Mouse (Mus musculus) liver, embryonic 13.5 days (tissue): Measurements from ENCODE around the gene St3gal5. TPM values are rescaled to one million over a fixed set of nuclear protein-coding genes. Genes with fewer than 3 reads are reported as not detected.

Experiments used
- ATAC-seq: fragments of 200-750 bp; cut with Nextera tagmentation; 2 replicates; pipeline ENCODE4 v1.8.0; 2017; ENCODE audit warnings: low read depth, mild to moderate bottlenecking, moderate number of reproducible peaks, moderate library complexity
- DNase-seq: peaks from one replicate; pipeline ENCODE4 v3.0.0; 2022
- H3K27ac ChIP-seq: fragments of 300-500 bp; sonication (generic); 2 replicates; pipeline ENCODE4 v1.5.1; 2015; ENCODE audit warnings: moderate library complexity, mild to moderate bottlenecking, inconsistent platforms
- H3K27me3 ChIP-seq: fragments of 300-500 bp; sonication (generic); 2 replicates; pipeline ENCODE4 v1.6.1; 2015; ENCODE audit warnings: mild to moderate bottlenecking, inconsistent platforms
- H3K36me3 ChIP-seq: fragments of 300-500 bp; sonication (generic); 2 replicates; pipeline ENCODE4 v1.6.1; 2015; ENCODE audit warnings: mild to moderate bottlenecking, inconsistent platforms
- H3K4me1 ChIP-seq: fragments of 300-500 bp; sonication (generic); replicated peaks from 2 replicates; pipeline ENCODE4 v1.6.1; 2015; ENCODE audit warnings: inconsistent platforms
- H3K4me2 ChIP-seq: fragments of 300-500 bp; sonication (generic); 2 replicates; pipeline ENCODE4 v1.6.1; 2015; ENCODE audit warnings: inconsistent platforms, mild to moderate bottlenecking, moderate library complexity
- H3K4me3 ChIP-seq: fragments of 300-500 bp; sonication (generic); replicated peaks from 2 replicates; pipeline ENCODE4 v1.5.1; 2015; ENCODE audit warnings: mild to moderate bottlenecking, inconsistent platforms
- H3K9ac ChIP-seq: fragments of 300-500 bp; sonication (generic); 2 replicates; pipeline ENCODE4 v1.6.1; 2015; ENCODE audit warnings: mild to moderate bottlenecking, inconsistent platforms
- H3K9me3 ChIP-seq: fragments of 300-500 bp; sonication (generic); replicated peaks from 2 replicates; pipeline ENCODE4 v1.6.1; 2016; ENCODE audit warnings: inconsistent platforms
- WGBS: fragments of 180-500 bp; shearing (Covaris S2); methylation state at CpG from one replicate; pipeline ENCODE4 v1.1.7; 2015; ENCODE audit not compliant: insufficient replicate concordance; 5-methylcytosine and 5-hydroxymethylcytosine counted together
- polyA plus RNA-seq: library from polyadenylated mRNA; unstranded; fragments of >200 nt; fragmentation: Nextera tagmentation; extraction: Ambion mirVana; gene quantifications from 2 replicates; pipeline ENCODE4 v1.2.1, GENCODE M21; 2015

The St3gal5 gene
- polyA plus RNA-seq, 1 experiment from 2014 or later = 179 TPM

DNA sequence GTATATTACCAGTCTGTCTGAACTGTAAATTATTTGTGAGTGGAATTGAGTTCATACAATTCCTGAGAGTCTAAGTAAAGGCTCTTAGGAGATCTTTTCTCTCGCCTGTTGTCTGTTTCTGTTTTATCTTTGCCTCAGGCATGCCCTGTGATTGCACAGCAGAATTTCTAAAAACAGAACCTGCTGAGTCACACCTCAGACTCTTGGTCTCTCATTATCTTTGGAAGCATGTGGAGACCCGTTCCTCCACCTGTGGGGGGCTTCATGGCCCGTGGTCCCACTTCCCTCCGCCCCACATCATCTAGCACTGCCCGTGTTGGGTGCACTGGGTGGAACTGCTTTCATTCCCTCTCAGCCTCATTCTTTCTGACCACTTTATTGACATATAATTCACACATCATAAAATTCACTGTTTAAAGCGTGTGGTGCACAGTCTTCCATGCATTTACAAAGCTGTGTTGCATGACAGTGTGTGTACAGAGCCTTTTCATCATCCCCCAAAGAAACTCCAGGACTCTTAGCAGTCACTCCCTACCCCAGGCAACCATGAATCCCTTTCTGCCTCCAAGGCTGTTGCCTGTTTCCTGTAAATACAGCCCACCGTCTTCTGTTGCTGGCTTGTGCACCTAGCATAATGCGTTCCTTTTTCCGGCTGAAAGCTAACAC lies 37.6 kb downstream of the St3gal5 start:
- WGBS = 37% methylated on average over 9 of the region's 9 CpGs
- peaks cover 82% of the 10 kb centered on the region for H3K36me3 ChIP-seq
- DNase-seq (peak; percentile 72), ATAC-seq (peak; percentile 79)
- H3K4me3 ChIP-seq = peak overlapping the region; percentile 16; the same call in 1 of the 2 replicates
- peak overlapping the region; percentile 59 for H3K9ac ChIP-seq
- peak overlapping the region; percentile 52 for H3K4me2 ChIP-seq
- peak overlapping the region; percentile 91 for H3K27ac ChIP-seq
- H3K27me3 ChIP-seq = no peaks in the 10 kb centered on the region
- no peaks in the 10 kb centered on the region for H3K9me3 ChIP-seq
- H3K4me1 ChIP-seq = peaks cover 61% of the 10 kb centered on the region

DNA sequence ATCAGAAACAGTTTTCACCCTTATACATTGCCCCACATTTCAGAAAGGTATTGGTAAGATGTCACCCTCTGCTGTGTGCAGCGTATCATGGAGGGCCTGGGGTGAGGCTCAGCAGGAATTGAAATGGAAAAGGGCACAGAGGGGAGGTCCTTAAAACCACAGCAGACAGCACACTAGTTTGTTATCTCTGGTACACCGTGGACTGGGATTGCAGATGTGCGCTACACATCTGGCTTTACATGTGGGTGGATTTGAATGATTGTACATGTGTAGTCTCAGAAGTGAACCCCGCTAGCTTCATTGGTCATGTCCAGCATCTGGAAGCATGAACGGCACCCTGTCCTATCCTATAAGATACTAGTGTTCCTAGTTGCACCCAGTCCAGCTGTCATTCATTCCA lies 38.6 kb downstream of the St3gal5 start:
- H3K36me3 ChIP-seq = peaks cover 82% of the 10 kb centered on the region
- H3K4me1 ChIP-seq = peaks cover 72% of the 10 kb centered on the region
- DNase-seq (peak; percentile 35), ATAC-seq (peak; percentile 61)
- 0 out of 2 replicates have a peak overlapping the region, but pooled peaks have one; percentile 52 for H3K4me2 ChIP-seq
- H3K9ac ChIP-seq = peak overlapping the region; percentile 59
- H3K4me3 ChIP-seq = no peak overlapping the region
- no peaks in the 10 kb centered on the region for H3K9me3 ChIP-seq
- WGBS = 52% methylated on average over 5 of the region's 5 CpGs
- no peaks in the 10 kb centered on the region for H3K27me3 ChIP-seq
- H3K27ac ChIP-seq = peak overlapping the region; percentile 91

DNA sequence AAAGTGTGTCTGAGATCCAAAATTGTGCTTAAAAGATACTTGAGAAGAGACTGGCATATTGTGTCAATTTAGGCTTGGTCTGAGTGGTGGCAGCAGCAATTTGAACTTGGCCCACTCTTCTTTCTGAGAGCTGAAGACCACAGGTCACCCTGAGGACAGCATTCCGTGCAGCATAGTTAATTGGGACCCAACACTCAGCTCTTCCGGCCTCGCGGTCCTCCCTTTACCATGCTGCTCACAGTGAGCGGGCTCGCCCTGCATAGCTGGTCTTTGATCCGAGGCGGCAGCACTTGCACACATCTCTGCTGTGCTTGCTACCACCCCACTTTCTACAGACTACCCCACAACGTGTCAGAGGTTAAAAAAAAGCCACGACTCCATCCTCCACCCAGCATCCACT lies 39.2 kb downstream of the St3gal5 start:
- ATAC-seq = no peak
- Histone ChIP-seq H3K9me3 (no peaks in the 10 kb centered on the region), H3K4me2 (no peak overlapping the region), H3K4me3 (no peak overlapping the region), H3K4me1 (peaks cover 74% of the 10 kb centered on the region), H3K27ac (peak overlapping the region; percentile 91), H3K27me3 (no peaks in the 10 kb centered on the region), H3K36me3 (peaks cover 82% of the 10 kb centered on the region), H3K9ac (no peak overlapping the region)
- no peak for DNase-seq
- 82% methylated on average over 10 of the region's 10 CpGs for WGBS

DNA sequence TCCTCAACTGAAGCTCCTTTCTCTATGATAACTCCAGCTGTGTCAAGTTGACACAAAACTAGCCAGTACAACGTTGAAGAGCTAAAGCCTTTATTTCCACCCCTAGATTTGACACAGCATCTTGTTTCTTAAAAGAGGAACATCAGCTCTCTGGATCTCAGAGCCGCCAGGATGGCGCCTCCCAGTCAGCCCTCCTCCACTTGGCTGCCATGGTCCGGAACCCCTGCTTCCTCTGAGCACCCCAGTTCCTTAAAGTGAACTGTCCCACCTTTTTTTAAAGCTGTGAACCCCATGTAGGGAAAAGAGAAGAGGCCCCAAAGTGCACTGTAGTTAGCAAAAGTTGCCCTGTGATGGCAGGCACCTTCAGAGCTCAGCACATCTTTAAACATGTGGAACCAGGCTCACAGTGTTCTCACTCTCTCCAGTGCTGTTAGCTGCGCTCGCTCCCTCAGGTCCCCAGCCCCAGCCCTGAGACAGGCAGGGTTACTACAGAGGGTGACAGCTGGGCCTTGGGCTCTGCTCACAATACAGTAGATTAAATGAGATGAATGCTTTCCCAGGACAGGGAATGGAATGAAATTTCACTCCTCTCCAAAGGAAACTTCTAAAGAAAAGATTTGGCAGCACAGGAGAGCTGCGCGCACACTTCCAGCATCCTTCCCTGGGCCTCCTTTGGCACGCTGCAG lies 42.3 kb downstream of the St3gal5 start:
- Histone ChIP-seq H3K36me3 (peaks cover 82% of the 10 kb centered on the region), H3K4me2 (no peak overlapping the region)

DNA sequence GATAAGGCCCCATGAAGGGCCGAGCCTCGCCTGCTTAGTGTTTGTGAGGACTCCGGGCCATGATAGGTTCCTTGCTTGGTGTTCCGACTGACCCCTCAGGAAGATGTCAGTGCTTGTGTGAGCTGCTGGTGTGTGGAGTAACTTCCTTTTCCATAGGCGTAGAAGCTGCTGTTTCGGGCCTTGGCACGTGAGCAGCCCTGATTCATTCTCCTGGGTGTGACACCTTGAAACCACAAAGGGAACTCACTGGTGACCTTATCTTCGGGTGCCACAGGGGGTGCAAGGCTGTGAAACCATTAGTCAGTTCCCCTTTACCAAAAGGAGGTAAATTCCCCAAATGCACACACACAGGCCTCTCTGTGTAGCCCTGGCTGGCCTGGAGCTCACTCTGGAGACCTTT lies 43.0 kb downstream of the St3gal5 start:
- Histone ChIP-seq H3K27ac (peak overlapping the region; percentile 60), H3K4me3 (no peak overlapping the region), H3K9ac (0 out of 2 replicates have a peak overlapping the region, but pooled peaks have one; percentile 10), H3K4me2 (no peak overlapping the region), H3K27me3 (no peaks in the 10 kb centered on the region), H3K4me1 (peaks cover 40% of the 10 kb centered on the region), H3K9me3 (no peaks in the 10 kb centered on the region), H3K36me3 (peaks cover 82% of the 10 kb centered on the region)
- DNase-seq (peak; percentile 39), ATAC-seq (peak; percentile 45)
- 32% methylated on average over 8 of the region's 8 CpGs for WGBS

More for the DNA sequence above, 42.3 kb downstream of the St3gal5 start:
- Histone ChIP-seq H3K9me3 (no peaks in the 10 kb centered on the region), H3K9ac (0 out of 2 replicates have a peak overlapping the region, but pooled peaks have one; percentile 10), H3K27me3 (no peaks in the 10 kb centered on the region), H3K4me1 (peaks cover 47% of the 10 kb centered on the region), H3K4me3 (no peak overlapping the region), H3K27ac (peak overlapping the region; percentile 60)
- 62% methylated on average over 9 of the region's 9 CpGs for WGBS
- ATAC-seq (no peak), DNase-seq (no peak)

DNA sequence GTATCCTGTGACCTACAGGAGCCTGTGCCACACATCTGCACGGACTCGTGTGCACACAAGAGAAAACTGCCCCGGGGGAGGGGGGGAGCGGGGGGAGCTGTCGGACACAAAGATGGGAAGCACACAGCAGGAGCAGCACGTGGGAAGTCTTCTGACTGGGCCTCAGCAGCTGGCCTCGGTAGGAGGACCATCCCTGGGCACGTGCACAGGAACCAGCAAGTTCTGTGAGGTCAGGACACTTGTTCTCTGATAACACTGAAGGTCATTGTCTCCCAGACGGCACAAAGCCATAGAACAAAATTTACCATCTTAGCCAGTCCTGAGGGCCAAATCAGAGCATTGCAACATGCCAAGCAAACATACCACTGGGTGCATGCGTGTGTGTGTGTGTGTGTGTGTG lies 43.8 kb downstream of the St3gal5 start:
- Histone ChIP-seq H3K9me3 (no peaks in the 10 kb centered on the region), H3K9ac (no peak overlapping the region), H3K27ac (no peak overlapping the region), H3K27me3 (no peaks in the 10 kb centered on the region), H3K4me3 (no peak overlapping the region), H3K4me2 (no peak overlapping the region), H3K4me1 (peaks cover 32% of the 10 kb centered on the region), H3K36me3 (peaks cover 79% of the 10 kb centered on the region)
- no peak for ATAC-seq
- no peak for DNase-seq
- WGBS = 76% methylated on average over 10 of the region's 10 CpGs

DNA sequence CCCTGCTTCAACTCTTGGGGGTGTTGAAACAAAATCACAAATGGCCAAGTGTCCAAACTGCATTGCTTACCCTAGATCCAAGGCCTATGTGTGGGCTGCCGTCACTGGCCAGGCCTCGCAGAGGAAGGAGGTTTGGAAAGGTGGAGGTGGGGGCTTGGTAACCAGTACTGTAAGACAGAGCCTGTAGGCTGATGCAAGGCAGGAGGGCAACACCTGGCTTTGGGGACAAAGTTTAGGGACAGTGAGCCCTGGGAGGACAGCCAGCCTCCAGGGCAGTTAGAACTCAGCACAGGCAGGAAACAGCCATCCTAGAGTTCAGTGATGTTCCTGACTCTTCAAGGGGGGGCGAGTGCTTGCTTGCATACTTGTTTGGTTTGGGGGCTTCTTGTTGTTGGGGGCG lies 45.2 kb downstream of the St3gal5 start:
- Histone ChIP-seq H3K4me2 (no peak overlapping the region), H3K27ac (no peak overlapping the region), H3K36me3 (peaks cover 79% of the 10 kb centered on the region), H3K9ac (no peak overlapping the region), H3K4me1 (peaks cover 23% of the 10 kb centered on the region), H3K4me3 (no peak overlapping the region), H3K9me3 (no peaks in the 10 kb centered on the region), H3K27me3 (no peaks in the 10 kb centered on the region)
- ATAC-seq (no peak), DNase-seq (no peak)
- WGBS = 87% methylated on average over 4 of the region's 4 CpGs

DNA sequence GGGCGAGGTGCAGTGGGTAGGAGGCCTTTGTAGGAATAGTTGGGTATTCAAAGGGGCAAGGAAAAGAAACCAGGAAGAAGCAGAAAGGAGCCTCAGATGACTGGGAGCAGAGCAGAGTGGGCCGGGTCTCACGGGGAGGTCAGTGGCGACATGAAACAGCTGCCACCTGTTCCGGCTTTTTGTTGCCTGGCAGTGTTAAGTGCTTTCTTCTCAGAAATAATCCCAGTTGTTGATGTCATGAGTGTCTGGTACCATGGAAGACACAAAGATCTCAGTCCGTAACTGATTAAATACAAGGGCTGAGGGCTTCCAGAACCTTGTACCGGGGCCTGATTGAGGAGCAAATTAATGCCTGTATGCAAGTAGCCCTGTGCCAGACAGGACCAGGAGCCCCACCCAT lies 47.0 kb downstream of the St3gal5 start:
- peaks cover 23% of the 10 kb centered on the region for H3K4me1 ChIP-seq
- H3K4me3 ChIP-seq = no peak overlapping the region
- peaks cover 97% of the 10 kb centered on the region for H3K36me3 ChIP-seq
- no peaks in the 10 kb centered on the region for H3K27me3 ChIP-seq
- ATAC-seq (no peak), DNase-seq (no peak)
- no peak overlapping the region for H3K4me2 ChIP-seq
- no peak overlapping the region for H3K9ac ChIP-seq
- 97% methylated on average over 7 of the region's 7 CpGs for WGBS
- peaks cover 9% of the 10 kb centered on the region; the same call in 1 of the 2 replicates for H3K9me3 ChIP-seq
- no peak overlapping the region for H3K27ac ChIP-seq

DNA sequence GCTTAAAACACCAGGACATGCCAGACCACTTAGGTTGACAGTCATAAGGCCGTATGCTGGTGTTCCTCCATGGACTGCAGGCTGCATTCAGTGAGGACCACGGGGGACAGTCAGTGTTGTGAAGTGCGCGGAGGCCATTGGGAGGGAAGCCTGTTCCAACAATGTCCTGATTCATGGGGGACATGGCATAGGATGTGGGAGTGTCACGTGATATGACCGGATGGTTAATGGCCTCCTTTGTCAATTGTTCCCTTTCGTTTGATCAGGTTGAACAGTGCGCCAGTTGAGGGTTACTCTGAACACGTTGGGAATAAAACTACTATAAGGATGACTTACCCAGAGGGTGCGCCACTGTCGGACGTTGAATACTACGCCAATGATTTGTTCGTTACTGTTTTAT lies 49.4 kb downstream of the St3gal5 start:
- DNase-seq (no peak), ATAC-seq (no peak)
- peaks cover 11% of the 10 kb centered on the region for H3K9me3 ChIP-seq
- H3K4me1 ChIP-seq = 0 out of 2 replicates have a peak, but pooled peaks cover 4% of the 10 kb centered on the region
- no peak overlapping the region for H3K9ac ChIP-seq
- no peak overlapping the region for H3K4me3 ChIP-seq
- peaks cover 97% of the 10 kb centered on the region for H3K36me3 ChIP-seq
- 95% methylated on average over 14 of the region's 14 CpGs for WGBS
- H3K27me3 ChIP-seq = no peaks in the 10 kb centered on the region
- no peak overlapping the region for H3K27ac ChIP-seq
- H3K4me2 ChIP-seq = no peak overlapping the region

DNA sequence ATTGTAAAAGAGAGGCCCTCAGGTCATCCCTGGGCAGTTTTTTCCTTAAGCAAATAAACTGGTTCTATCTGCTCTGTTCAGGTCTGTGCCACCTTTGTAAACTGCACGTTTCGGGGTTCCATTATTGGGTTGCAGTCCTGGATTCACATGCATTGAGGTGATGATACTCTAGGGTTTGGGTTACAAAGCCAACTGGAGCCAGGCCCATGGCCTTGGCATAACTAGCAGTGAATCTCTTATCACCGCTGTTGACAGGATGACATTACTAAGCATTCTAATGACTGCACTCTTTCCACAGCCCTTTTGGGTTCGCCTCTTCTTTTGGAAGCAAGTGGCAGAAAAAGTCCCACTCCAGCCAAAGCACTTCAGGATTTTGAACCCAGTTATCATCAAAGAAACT lies 51.3 kb downstream of the St3gal5 start:
- DNase-seq = no peak
- peaks cover 97% of the 10 kb centered on the region for H3K36me3 ChIP-seq

DNA sequence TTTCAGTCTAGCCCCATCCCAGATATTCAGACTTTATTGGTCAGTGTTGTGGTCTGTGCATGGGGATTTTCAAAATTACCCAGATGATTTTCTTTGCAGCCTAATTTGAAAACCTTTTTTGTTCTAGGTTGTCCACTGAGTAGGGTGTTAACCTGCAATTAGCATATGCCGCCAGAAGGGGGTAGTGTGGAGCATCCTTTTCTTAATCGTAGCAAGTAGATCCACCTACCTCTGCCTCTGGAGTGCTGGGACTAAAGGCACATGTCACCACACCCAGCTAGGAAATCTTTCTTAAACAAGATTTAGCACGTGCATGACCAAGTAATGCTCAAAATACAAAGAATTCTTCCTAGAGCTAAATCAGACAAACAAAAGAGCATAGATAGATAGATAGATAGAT lies 52.4 kb downstream of the St3gal5 start:
- H3K4me2 ChIP-seq = no peak overlapping the region
- ATAC-seq (no peak), DNase-seq (no peak)
- H3K9me3 ChIP-seq = peaks cover 11% of the 10 kb centered on the region
- H3K4me3 ChIP-seq = no peak overlapping the region
- H3K4me1 ChIP-seq = no peaks in the 10 kb centered on the region
- H3K36me3 ChIP-seq = peaks cover 97% of the 10 kb centered on the region
- H3K27ac ChIP-seq = no peak overlapping the region
- no peak overlapping the region for H3K9ac ChIP-seq
- WGBS = 83% methylated on average over 3 of the region's 3 CpGs
- no peaks in the 10 kb centered on the region for H3K27me3 ChIP-seq

More for the DNA sequence above, 51.3 kb downstream of the St3gal5 start:
- Histone ChIP-seq H3K4me3 (no peak overlapping the region), H3K9ac (no peak overlapping the region), H3K4me2 (no peak overlapping the region), H3K4me1 (no peaks in the 10 kb centered on the region), H3K9me3 (peaks cover 11% of the 10 kb centered on the region), H3K27ac (no peak overlapping the region), H3K27me3 (no peaks in the 10 kb centered on the region)
- WGBS = 93% methylated on average over 4 of the region's 4 CpGs
- ATAC-seq = no peak
